Mouse (Mus musculus) hindbrain, embryonic 15.5 days (tissue): ENCODE data around the gene 1700017D01Rik. TPM values are rescaled to one million over a fixed set of nuclear protein-coding genes. Genes with fewer than 3 reads are reported as not detected.
"Not testable (repeated sequence)": the region's sequence is repeated elsewhere in the genome, so short reads cannot be mapped to it uniquely, and the experiment has no call there.

Source experiments
- ATAC-seq: fragments of 200-750 bp; cut with Nextera tagmentation; 2 replicates; pipeline ENCODE4 v1.8.0; 2017; ENCODE audit warnings: low read depth, moderate number of reproducible peaks, moderate TSS enrichment; ENCODE audit not compliant: low FRiP score
- H3K27ac ChIP-seq: fragments of 300-500 bp; sonication (generic); replicated peaks from 2 replicates; pipeline ENCODE4 v1.5.1; 2015; ENCODE audit warnings: mild to moderate bottlenecking, inconsistent platforms
- H3K27me3 ChIP-seq: fragments of 300-500 bp; sonication (generic); 2 replicates; pipeline ENCODE4 v1.6.1; 2015; ENCODE audit warnings: control low read depth, inconsistent platforms
- H3K36me3 ChIP-seq: fragments of 300-500 bp; sonication (generic); 2 replicates; pipeline ENCODE4 v1.6.1; 2015; ENCODE audit warnings: control low read depth, inconsistent platforms
- H3K4me1 ChIP-seq: fragments of 300-500 bp; sonication (generic); replicated peaks from 2 replicates; pipeline ENCODE4 v1.6.1; 2015; ENCODE audit warnings: control low read depth, inconsistent platforms
- H3K4me2 ChIP-seq: fragments of 300-500 bp; sonication (generic); 2 replicates; pipeline ENCODE4 v1.6.1; 2015; ENCODE audit warnings: moderate library complexity, mild to moderate bottlenecking, inconsistent platforms
- H3K4me3 ChIP-seq: fragments of 300-500 bp; sonication (generic); 2 replicates; pipeline ENCODE4 v1.5.1; 2015; ENCODE audit warnings: mild to moderate bottlenecking, inconsistent platforms
- H3K9ac ChIP-seq: fragments of 300-500 bp; sonication (generic); 2 replicates; pipeline ENCODE4 v1.6.1; 2015; ENCODE audit warnings: inconsistent platforms
- H3K9me3 ChIP-seq: fragments of 300-500 bp; sonication (generic); 2 replicates; pipeline ENCODE4 v1.6.1; 2016; ENCODE audit warnings: control low read depth, inconsistent platforms
- WGBS: fragments of 180-500 bp; shearing (Covaris S2); methylation state at CpG from one replicate; pipeline ENCODE4 v1.1.7; 2015; 5-methylcytosine and 5-hydroxymethylcytosine counted together
- polyA plus RNA-seq: library from polyadenylated mRNA; unstranded; fragments of >200 nt; fragmentation: Nextera tagmentation; extraction: Ambion mirVana; gene quantifications from 2 replicates; pipeline ENCODE4 v1.2.1, GENCODE M21; 2015

1700017D01Rik gene
- polyA plus RNA-seq, 1 experiment from 2014 or later: not detected

DNA sequence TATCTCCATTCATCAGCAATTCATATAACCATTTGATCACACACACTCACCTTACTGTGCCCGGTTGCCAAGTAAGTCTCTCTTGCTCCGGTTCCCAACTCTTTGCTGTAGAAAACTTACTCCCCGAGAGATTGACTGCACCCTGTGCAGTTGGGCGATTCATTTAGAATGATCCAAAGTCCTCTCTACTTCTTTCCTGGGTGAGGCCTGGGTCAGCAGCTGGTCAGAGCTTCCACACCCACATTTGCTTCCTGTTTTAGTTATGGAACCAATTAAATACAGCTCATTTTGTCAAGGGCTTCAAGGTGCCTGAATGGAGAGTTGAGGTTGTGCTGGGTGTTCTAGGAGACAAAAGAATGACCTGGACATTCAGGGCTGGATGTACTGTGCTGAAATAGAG lies 49.7 kb downstream of the 1700017D01Rik start, which contains the start of gene Ms4a8a:
Gene Ms4a8a, minus strand, starts transcription at position 169 of the 400 bp plus-strand sequence.
- no peak within 1 kb of the TSS for H3K4me3 ChIP-seq
- ATAC-seq: no peak
- H3K9ac ChIP-seq: no peak within 1 kb of the TSS
- H3K27ac ChIP-seq: no peak within 1 kb of the TSS
- H3K9me3 ChIP-seq: no peaks in the 10 kb centered on the region
- H3K27me3 ChIP-seq: no peaks in the 10 kb centered on the region
- H3K4me2 ChIP-seq: no peak within 1 kb of the TSS
- H3K36me3 ChIP-seq: no peaks in the 10 kb centered on the region
- 88% methylated on average over 4 of the region's 4 CpGs for WGBS
- H3K4me1 ChIP-seq: no peaks in the 10 kb centered on the region

DNA sequence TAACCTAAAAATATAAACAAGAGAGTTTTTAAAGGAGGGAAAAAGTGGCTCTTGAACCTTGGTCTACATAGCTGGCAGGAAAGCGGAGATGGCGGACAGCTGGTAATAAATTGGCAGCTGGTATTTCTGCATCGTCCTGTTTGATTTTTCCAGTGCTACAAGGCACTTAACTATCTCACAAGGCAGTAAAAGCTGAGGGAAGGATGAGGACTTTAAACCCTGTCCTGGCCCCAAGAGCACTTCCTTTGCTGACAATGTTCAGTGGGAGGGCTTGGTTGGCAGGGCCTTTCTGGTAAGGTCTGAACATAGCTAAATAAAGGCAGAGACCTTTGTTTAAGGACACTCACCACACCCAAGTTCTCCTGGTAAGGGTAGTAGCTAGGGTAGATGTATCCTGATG lies 60.3 kb downstream of the 1700017D01Rik start:
- H3K4me2 ChIP-seq: no peak overlapping the region
- H3K9ac ChIP-seq: no peak overlapping the region
- H3K4me3 ChIP-seq: no peak overlapping the region
- H3K27me3 ChIP-seq: no peaks in the 10 kb centered on the region
- no peak for ATAC-seq
- no peaks in the 10 kb centered on the region for H3K9me3 ChIP-seq
- WGBS: 91% methylated on average over 3 of the region's 3 CpGs
- no peak overlapping the region for H3K27ac ChIP-seq
- H3K36me3 ChIP-seq: no peaks in the 10 kb centered on the region
- H3K4me1 ChIP-seq: no peaks in the 10 kb centered on the region

DNA sequence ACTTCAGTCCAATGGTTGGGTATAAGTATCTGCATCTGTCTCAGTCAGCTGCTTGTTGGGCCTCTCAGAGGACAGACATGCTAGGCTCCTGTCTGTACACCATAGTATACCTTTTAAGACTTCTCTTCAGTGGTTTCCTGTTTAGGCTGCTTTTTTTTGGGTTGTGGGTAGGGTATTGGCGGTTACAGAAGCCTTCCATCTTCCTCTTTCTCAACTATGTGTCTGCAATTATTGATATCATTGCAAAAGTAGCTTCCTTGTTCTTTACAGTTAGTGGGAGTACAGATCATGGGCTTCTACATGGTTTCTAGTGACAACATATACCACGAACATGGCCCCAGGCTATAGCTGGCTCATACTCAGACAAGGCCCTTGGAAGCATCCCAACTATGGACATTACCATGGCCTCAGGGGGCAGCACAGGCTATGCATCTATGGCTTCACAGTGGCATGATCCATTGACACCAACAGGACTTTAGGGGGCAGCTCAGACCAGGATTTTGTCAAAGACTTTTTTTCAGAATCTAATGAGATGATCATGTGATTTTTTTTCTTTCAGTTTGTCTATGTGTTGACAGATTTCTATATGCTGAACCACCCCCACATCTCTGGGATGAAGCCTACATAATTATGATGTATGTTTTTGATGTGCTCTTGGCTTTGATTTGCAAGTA lies 65.3 kb downstream of the 1700017D01Rik start:
- H3K9ac ChIP-seq: no peak overlapping the region
- no peaks in the 10 kb centered on the region for H3K36me3 ChIP-seq
- H3K27ac ChIP-seq: no peak overlapping the region
- no peaks in the 10 kb centered on the region for H3K4me1 ChIP-seq
- WGBS: 82% methylated on average over 2 of the region's 2 CpGs
- H3K4me2 ChIP-seq: no peak overlapping the region
- ATAC-seq: no peak
- no peaks in the 10 kb centered on the region for H3K9me3 ChIP-seq
- H3K4me3 ChIP-seq: no peak overlapping the region
- no peaks in the 10 kb centered on the region for H3K27me3 ChIP-seq

DNA sequence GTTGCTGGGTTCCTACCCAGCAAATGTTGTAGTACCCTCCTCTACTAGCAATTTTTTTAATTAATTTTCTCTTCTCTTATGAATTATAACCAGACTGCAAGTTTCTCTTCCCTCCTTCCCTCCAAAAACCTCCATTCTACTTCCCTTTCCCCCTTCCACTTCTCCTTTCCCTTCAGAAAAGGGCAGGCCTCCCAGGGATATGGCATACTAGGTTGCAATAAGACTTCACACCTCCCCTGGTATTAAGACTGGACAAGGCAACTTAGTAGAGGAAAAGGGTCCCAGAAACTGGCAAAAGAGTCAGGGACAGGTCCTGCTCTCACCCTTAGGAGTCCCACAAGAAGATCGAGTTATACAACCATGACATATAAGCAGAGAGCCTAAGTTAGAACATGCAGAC lies 69.8 kb downstream of the 1700017D01Rik start:
- no peaks in the 10 kb centered on the region for H3K4me1 ChIP-seq
- H3K27ac ChIP-seq: no peak overlapping the region
- no peak overlapping the region for H3K9ac ChIP-seq
- no peak for ATAC-seq
- H3K4me3 ChIP-seq: no peak overlapping the region
- H3K4me2 ChIP-seq: no peak overlapping the region
- no peaks in the 10 kb centered on the region for H3K9me3 ChIP-seq
- 90% methylated on average over 1 of the region's 1 CpGs for WGBS
- no peaks in the 10 kb centered on the region for H3K27me3 ChIP-seq
- H3K36me3 ChIP-seq: no peaks in the 10 kb centered on the region

DNA sequence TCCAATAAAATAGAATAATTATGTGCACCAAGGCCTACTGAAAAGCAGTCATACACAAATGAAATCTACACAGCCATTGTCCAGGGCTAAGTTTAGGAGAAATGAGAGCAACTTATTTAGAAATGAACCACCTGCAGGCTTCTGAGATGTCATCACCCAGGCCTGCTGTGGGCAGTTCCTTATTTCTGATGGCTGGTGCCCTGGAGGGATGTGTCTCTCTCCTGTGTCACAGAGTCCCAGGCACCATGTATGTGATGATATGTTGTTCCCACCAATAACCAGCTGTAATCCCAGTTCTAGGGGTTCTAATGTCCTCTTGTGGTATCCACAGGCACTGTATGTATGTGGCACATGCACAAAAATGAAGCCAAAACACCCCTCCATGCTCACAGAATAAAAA lies 70.7 kb downstream of the 1700017D01Rik start:
- Histone ChIP-seq H3K36me3 (no peaks in the 10 kb centered on the region), H3K9ac (no peak overlapping the region), H3K27me3 (no peaks in the 10 kb centered on the region), H3K27ac (no peak overlapping the region), H3K4me1 (no peaks in the 10 kb centered on the region), H3K9me3 (no peaks in the 10 kb centered on the region), H3K4me3 (no peak overlapping the region), H3K4me2 (no peak overlapping the region)
- no peak for ATAC-seq

DNA sequence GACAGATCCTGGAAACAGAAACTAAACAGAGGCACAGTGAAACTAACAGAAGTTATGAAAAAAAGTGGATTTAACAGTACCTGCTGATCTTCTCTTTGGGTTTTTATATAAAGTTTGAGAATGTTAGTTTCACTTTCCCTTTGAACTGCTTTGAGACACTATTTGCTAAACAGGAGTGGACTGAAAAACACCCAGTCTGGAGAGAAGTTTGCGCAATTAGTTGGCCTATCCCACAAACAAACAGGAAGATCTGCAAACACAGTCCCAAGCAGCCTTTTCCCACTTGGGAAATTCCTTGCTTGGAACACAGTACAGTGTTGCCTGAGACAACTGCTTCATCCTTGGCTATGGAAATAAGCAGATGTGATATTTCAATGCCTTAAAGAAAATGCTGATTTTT lies 75.0 kb downstream of the 1700017D01Rik start:
- H3K36me3 ChIP-seq, H3K4me3 ChIP-seq, ATAC-seq, H3K9me3 ChIP-seq, H3K9ac ChIP-seq, H3K27me3 ChIP-seq, H3K4me2 ChIP-seq, H3K27ac ChIP-seq, H3K4me1 ChIP-seq: not testable (repeated sequence)
- WGBS: 92% methylated on average over 1 of the region's 1 CpGs

DNA sequence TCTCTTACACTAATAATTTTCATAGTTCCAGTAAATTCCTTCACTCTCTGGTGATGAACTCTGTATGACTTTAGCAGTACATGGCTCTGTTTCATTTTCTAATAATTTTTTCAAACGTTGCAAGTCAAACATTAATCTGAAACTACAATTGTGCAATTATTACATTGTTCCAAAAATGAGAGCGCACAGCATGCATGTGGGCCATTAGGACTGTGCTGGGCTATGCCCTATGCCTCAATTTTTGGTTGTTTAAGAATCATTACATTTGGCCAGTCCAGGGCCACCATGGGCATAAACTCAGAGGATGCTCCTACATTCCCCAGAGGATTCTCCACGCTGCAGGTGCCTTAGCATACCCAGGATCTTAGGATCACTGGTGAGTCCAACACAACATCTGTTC lies 77.4 kb downstream of the 1700017D01Rik start:
- Histone ChIP-seq H3K9ac (no peak overlapping the region), H3K4me2 (no peak overlapping the region), H3K4me3 (no peak overlapping the region), H3K9me3 (no peaks in the 10 kb centered on the region), H3K27ac (no peak overlapping the region), H3K4me1 (no peaks in the 10 kb centered on the region), H3K27me3 (no peaks in the 10 kb centered on the region), H3K36me3 (no peaks in the 10 kb centered on the region)
- WGBS: 70% methylated on average over 3 of the region's 3 CpGs
- ATAC-seq: no peak

DNA sequence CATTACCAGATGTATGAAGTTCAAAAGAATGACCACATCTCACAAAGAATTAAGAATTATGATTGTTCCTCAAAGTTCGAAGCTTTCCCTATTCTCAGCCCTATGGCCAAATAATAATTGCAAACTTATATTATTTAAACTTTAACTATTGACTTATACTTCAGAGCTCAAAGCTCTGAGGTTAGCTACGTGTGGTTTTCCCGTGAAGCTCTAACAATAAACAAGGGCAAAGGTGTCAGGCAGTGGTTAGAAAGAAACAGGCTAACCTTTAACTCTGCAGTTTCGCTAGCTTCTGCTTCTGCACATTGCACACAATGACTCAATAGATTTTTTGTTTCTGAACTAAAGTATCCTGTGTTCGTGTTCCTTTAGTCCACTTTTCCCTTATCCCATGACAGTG lies 77.8 kb downstream of the 1700017D01Rik start:
- no peaks in the 10 kb centered on the region for H3K36me3 ChIP-seq
- no peak overlapping the region for H3K27ac ChIP-seq
- no peak overlapping the region for H3K4me3 ChIP-seq
- WGBS: 73% methylated on average over 5 of the region's 5 CpGs
- ATAC-seq: no peak
- H3K9me3 ChIP-seq: no peaks in the 10 kb centered on the region
- no peak overlapping the region for H3K9ac ChIP-seq
- no peaks in the 10 kb centered on the region for H3K4me1 ChIP-seq
- no peaks in the 10 kb centered on the region for H3K27me3 ChIP-seq
- no peak overlapping the region for H3K4me2 ChIP-seq

DNA sequence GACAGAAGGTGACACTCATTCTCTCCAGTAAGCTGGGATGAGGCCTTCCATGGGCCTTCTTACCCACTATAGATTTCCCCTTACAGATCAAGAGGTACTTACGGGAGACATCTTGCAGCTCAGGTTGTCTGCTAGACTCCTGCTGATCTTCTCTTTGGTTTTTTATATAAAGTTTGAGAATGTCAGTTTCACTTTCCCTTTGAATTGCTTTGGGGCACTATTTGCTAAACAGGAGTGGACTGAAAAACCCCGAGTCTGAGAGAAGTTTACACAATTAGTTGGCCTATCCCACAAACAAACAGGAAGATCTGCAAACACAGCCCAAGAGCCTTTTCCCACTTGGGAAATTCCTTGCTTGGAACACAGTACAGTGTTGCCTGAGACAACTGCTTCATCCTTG lies 80.4 kb downstream of the 1700017D01Rik start:
- ATAC-seq: no peak
- 83% methylated on average over 2 of the region's 2 CpGs for WGBS
- no peak overlapping the region for H3K4me3 ChIP-seq
- H3K36me3 ChIP-seq: no peaks in the 10 kb centered on the region
- no peaks in the 10 kb centered on the region for H3K4me1 ChIP-seq
- no peak overlapping the region for H3K9ac ChIP-seq
- H3K27me3 ChIP-seq: no peaks in the 10 kb centered on the region
- H3K9me3 ChIP-seq: no peaks in the 10 kb centered on the region
- no peak overlapping the region for H3K4me2 ChIP-seq
- no peak overlapping the region for H3K27ac ChIP-seq

DNA sequence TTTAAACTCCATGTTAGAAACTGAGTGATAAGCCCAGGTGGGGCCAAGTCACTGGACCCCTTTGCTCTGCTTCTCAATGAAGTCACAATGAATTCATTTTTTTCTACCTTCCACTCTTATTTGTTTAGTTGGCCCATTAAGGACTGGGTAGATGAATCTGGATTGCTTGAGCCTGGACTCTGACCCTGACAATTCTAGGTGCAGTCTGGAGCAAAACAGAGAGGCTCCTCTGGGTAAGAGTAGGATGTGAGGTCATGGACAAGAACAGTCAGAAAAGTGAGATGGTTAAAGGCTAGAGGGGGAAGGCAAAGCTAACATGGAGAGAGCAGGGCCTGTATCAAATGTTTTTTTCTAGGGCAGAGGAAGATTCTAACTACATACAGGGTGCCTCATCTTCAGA lies 81.2 kb downstream of the 1700017D01Rik start:
- H3K9me3 ChIP-seq: no peaks in the 10 kb centered on the region
- H3K4me3 ChIP-seq: no peak overlapping the region
- no peaks in the 10 kb centered on the region for H3K27me3 ChIP-seq
- H3K27ac ChIP-seq: no peak overlapping the region
- no peaks in the 10 kb centered on the region; the same call in 1 of the 2 replicates for H3K4me1 ChIP-seq
- no peak overlapping the region for H3K4me2 ChIP-seq
- no peak for ATAC-seq
- no peak overlapping the region for H3K9ac ChIP-seq
- H3K36me3 ChIP-seq: no peaks in the 10 kb centered on the region

DNA sequence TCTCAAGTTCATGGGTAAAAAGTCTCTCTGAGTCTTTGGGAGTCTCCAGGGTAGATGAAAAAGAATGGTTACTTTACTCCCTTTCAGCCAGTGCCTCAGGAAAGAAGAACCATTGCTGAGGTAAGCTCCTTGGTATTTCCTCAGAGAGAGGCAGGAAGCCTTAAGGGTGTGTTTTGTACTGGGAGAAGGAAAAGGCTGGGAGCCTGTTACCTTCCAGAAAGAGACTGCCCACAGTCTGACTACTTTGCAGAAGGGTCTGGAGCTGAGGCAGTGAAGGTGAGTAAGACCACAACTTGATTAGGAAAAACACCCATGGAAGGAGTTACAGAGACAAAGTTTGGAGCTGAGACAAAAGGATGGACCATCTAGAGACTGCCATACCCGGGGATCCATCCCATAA lies 82.2 kb downstream of the 1700017D01Rik start:
- Histone ChIP-seq H3K9me3 (no peaks in the 10 kb centered on the region), H3K9ac (no peak overlapping the region), H3K4me3 (no peak overlapping the region), H3K27me3 (no peaks in the 10 kb centered on the region), H3K36me3 (no peaks in the 10 kb centered on the region), H3K27ac (no peak overlapping the region), H3K4me2 (no peak overlapping the region), H3K4me1 (no peaks in the 10 kb centered on the region; the same call in 1 of the 2 replicates)
- WGBS: 75% methylated on average over 1 of the region's 1 CpGs
- ATAC-seq: no peak

DNA sequence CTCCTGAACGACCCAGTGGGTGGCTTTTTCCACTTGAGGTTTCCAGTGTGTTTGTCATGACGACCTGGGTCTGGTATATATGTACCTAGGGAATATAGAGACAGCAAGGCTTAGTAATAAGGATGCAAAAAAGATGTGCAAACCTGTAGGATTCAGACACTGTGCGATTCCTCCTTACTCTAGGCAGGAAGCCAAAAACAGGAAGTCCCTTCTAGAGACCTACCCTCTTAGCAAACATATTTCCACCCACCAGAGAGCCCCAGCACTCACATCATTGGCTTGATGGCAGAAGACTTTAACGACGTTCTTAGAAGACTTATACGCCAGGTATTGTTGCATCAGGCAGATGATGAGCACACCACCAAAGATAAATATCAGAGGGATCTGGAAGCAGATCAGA lies 82.7 kb downstream of the 1700017D01Rik start:
- H3K4me1 ChIP-seq: no peaks in the 10 kb centered on the region; the same call in 1 of the 2 replicates
- no peak overlapping the region for H3K4me3 ChIP-seq
- ATAC-seq: no peak
- no peak overlapping the region for H3K9ac ChIP-seq
- no peaks in the 10 kb centered on the region for H3K27me3 ChIP-seq
- no peak overlapping the region for H3K4me2 ChIP-seq
- no peak overlapping the region for H3K27ac ChIP-seq
- 81% methylated on average over 6 of the region's 6 CpGs for WGBS
- no peaks in the 10 kb centered on the region for H3K9me3 ChIP-seq
- no peaks in the 10 kb centered on the region for H3K36me3 ChIP-seq
